Comparison of ENCODE assay signal across 22 mouse cellular contexts in the genomic region with DNA sequence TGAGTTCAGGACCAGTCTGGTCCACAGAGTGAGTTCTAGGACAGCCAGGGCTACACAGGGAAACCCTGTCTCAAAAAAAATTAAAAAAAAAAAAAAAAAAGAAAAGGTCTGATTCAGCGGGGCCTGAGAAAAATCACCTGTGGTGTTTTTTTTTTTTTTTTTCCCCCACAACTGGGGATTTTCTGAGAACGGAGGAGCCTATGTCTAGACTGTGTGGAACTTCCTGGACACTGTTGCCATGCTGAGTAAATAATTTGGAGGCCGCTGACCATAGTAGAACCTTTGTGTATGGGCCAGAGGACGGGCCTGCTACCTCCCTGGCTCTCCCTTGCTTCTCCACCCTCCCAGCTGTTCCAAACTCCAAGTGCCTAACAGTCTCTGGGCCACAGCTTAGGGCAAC. TPM values are rescaled to one million over a fixed set of nuclear protein-coding genes. Genes with fewer than 3 reads are reported as not detected.
DNase-seq lines count a peak whose midpoint lies in the region; ATAC-seq and TF ChIP-seq lines count a peak whose summit lies in the region.
"Had no signal": no experiment of that assay in that cellular context is flagged by ENCODE, and none has a peak within 500 bp of the region (broad histone marks: within the 10 kb centered on the region; RNA-seq: fewer than 3 reads in every experiment).

No protein-coding gene starts in this region.

- H3K9me3 ChIP-seq in heart, embryonic 10.5 days, result no peaks in the 10 kb centered on the region
- no peaks in the 10 kb centered on the region for H3K9me3 ChIP-seq in intestine, embryonic 14.5 days (ENCODE audit: control insufficient read depth, low read length)
- H3K9me3 ChIP-seq in intestine, embryonic 15.5 days, result no peaks in the 10 kb centered on the region
- H3K9me3 ChIP-seq in heart, postnatal 0 days (replicated peaks; ENCODE audit: control insufficient read depth, low read length), result no peaks in the 10 kb centered on the region
- H3K9me3 ChIP-seq: embryonic facial prominence, embryonic 13.5 days; hindbrain, embryonic 13.5 days; midbrain, embryonic 10.5 days had no signal

- no peaks in the 10 kb centered on the region for H3K27me3 ChIP-seq in heart, embryonic 10.5 days (ENCODE audit: insufficient read depth, poor library complexity, severe bottlenecking)
- H3K27me3 ChIP-seq in intestine, embryonic 14.5 days (replicated peaks; ENCODE audit: control insufficient read depth, insufficient read depth, low read length), result no peaks in the 10 kb centered on the region
- no peaks in the 10 kb centered on the region for H3K27me3 ChIP-seq in intestine, embryonic 15.5 days (replicated peaks)
- no peaks in the 10 kb centered on the region for H3K27me3 ChIP-seq in heart, postnatal 0 days (ENCODE audit: control insufficient read depth, insufficient read depth, low read length)
- H3K27me3 ChIP-seq: embryonic facial prominence, embryonic 13.5 days; hindbrain, embryonic 13.5 days had no signal

- peak overlapping the region; percentile 87 for H3K27ac ChIP-seq in heart, embryonic 10.5 days
- H3K27ac ChIP-seq in intestine, embryonic 14.5 days (ENCODE audit: low read depth), result no peak overlapping the region
- no peak overlapping the region for H3K27ac ChIP-seq in intestine, embryonic 15.5 days
- peak overlapping the region; percentile 73 for H3K27ac ChIP-seq in heart, postnatal 0 days (ENCODE audit: low read depth)
- H3K27ac ChIP-seq: embryonic facial prominence, embryonic 13.5 days; hindbrain, embryonic 13.5 days; kidney, postnatal 0 days; macrophage; midbrain, embryonic 10.5 days had no signal

- peaks cover 30% of the 10 kb centered on the region for H3K36me3 ChIP-seq in heart, embryonic 10.5 days
- peaks cover 7% of the 10 kb centered on the region for H3K36me3 ChIP-seq in intestine, embryonic 14.5 days (ENCODE audit: control insufficient read depth, insufficient read depth, low read length)
- H3K36me3 ChIP-seq in intestine, embryonic 15.5 days, result no peaks in the 10 kb centered on the region
- H3K36me3 ChIP-seq in heart, postnatal 0 days (replicated peaks; ENCODE audit: control insufficient read depth, insufficient read depth, low read length), result peaks cover 13% of the 10 kb centered on the region
- H3K36me3 ChIP-seq: embryonic facial prominence, embryonic 13.5 days; hindbrain, embryonic 13.5 days; midbrain, embryonic 10.5 days had no signal

- no peak for TF ChIP-seq CTCF in heart, postnatal 0 days (IDR thresholded peaks at IDR 0.05; ENCODE audit: low read depth)

- no peak for TF ChIP-seq EP300 in heart, postnatal 0 days (IDR thresholded peaks at IDR 0.05; ENCODE audit: low read depth)

- H3K9ac ChIP-seq in intestine, embryonic 14.5 days (ENCODE audit: low read length), result no peak overlapping the region
- no peak overlapping the region for H3K9ac ChIP-seq in intestine, embryonic 15.5 days
- no peak overlapping the region for H3K9ac ChIP-seq in heart, postnatal 0 days (replicated peaks; ENCODE audit: low read depth, low read length)
- H3K9ac ChIP-seq: embryonic facial prominence, embryonic 13.5 days; forebrain, postnatal 0 days; hindbrain, embryonic 13.5 days had no signal

- intact Hi-C loops in heart, postnatal 25 days (cut with DNase I), result loop anchor here (10.0 kb wide), 2 partner anchors 336 to 486 kb away; a partner anchor contains a TSS

- peaks cover 80% of the 10 kb centered on the region for H3K4me1 ChIP-seq in heart, embryonic 10.5 days
- no peaks in the 10 kb centered on the region for H3K4me1 ChIP-seq in intestine, embryonic 14.5 days (replicated peaks; ENCODE audit: control insufficient read depth, insufficient read depth, low read length)
- H3K4me1 ChIP-seq in intestine, embryonic 15.5 days (replicated peaks), result no peaks in the 10 kb centered on the region; the same call in 1 of the 2 replicates
- H3K4me1 ChIP-seq in heart, postnatal 0 days (ENCODE audit: control insufficient read depth, insufficient read depth), result peaks cover 48% of the 10 kb centered on the region
- H3K4me1 ChIP-seq: embryonic facial prominence, embryonic 13.5 days had no signal

- WGBS in heart, embryonic 10.5 days, result 48% methylated on average over 4 of the region's 4 CpGs
- 75% methylated on average over 4 of the region's 4 CpGs for WGBS in intestine, embryonic 14.5 days
- WGBS in intestine, embryonic 15.5 days, result 65% methylated on average over 4 of the region's 4 CpGs
- WGBS in heart, postnatal 0 days, result 37% methylated on average over 4 of the region's 4 CpGs

- ATAC-seq in intestine, embryonic 14.5 days (replicated peaks; ENCODE audit: low FRiP score, low TSS enrichment, low read depth), result 0 out of 2 replicates have a peak, but pooled peaks have one; percentile 26
- no peak; the same call in 1 of the 2 replicates for ATAC-seq in intestine, embryonic 15.5 days
- ATAC-seq in CD4-positive, CD25-positive, alpha-beta regulatory T cell, adult 4 months, result peak; percentile 57
- peak; percentile 47; the same call in 1 of the 2 replicates for ATAC-seq in heart, postnatal 0 days (ENCODE audit: insufficient read depth, low read depth)
- ATAC-seq: forebrain, postnatal 0 days had no signal

- no peak for DNase-seq in heart, embryonic 10.5 days (ENCODE audit: low spot score)
- no peak for DNase-seq in heart, postnatal 25 days (ENCODE audit: low spot score)
- DNase-seq in intestine, embryonic 14.5 days (ENCODE audit: low spot score), result no peak
- DNase-seq in heart, postnatal 0 days (ENCODE audit: low spot score), result peak; percentile 51
- no peak for DNase-seq in urinary bladder, postnatal 25 days (ENCODE audit: low spot score)
- no peak for DNase-seq in cerebellum, adult 18-20 months
- DNase-seq: adrenal gland, postnatal 10 days; cerebellum, postnatal 10 days; forebrain, postnatal 0 days; kidney, adult 11 months; liver; right cerebral cortex, postnatal 14 days; spleen, adult 18-20 months; thymus, adult 2 months had no signal

- H3K4me2 ChIP-seq in intestine, embryonic 14.5 days (ENCODE audit: low read length), result no peak overlapping the region
- no peak overlapping the region for H3K4me2 ChIP-seq in intestine, embryonic 15.5 days (replicated peaks)
- H3K4me2 ChIP-seq in heart, postnatal 0 days (ENCODE audit: low read depth, low read length), result no peak overlapping the region
- H3K4me2 ChIP-seq: embryonic facial prominence, embryonic 13.5 days; hindbrain, embryonic 13.5 days had no signal

- no peak overlapping the region for H3K4me3 ChIP-seq in heart, embryonic 10.5 days
- no peak overlapping the region for H3K4me3 ChIP-seq in intestine, embryonic 14.5 days (ENCODE audit: low read depth, low read length)
- no peak overlapping the region for H3K4me3 ChIP-seq in intestine, embryonic 15.5 days (replicated peaks)
- H3K4me3 ChIP-seq in heart, postnatal 0 days (ENCODE audit: low read depth, low read length), result no peak overlapping the region
- H3K4me3 ChIP-seq: embryonic facial prominence, embryonic 13.5 days; hindbrain, embryonic 13.5 days; midbrain, embryonic 10.5 days had no signal

RNA-seq across cellular contexts. Expression of a gene that starts 34.6 kb away (rescaled TPM):
- 138 and 170 TPM in 2 replicates for polyA plus RNA-seq in heart, embryonic 10.5 days (2016; fragmentation: Nextera tagmentation; extraction: Ambion mirVana)
- 10 to 100 TPM; 20.8 to 20.9 TPM for total RNA-seq in heart, postnatal 25 days (2021)
- 172 and 187 TPM in 2 replicates for polyA plus RNA-seq in intestine, embryonic 14.5 days (2014; fragmentation: Nextera tagmentation; extraction: Ambion mirVana)
- 129 and 130 TPM in 2 replicates for polyA plus RNA-seq in intestine, embryonic 15.5 days (2015; fragmentation: Nextera tagmentation; extraction: Ambion mirVana)
- polyA plus RNA-seq in CD4-positive, CD25-positive, alpha-beta regulatory T cell, adult 4 months (2017; shearing (Covaris generic)), result under 1 TPM; 0.15 to 0.92 TPM
- 16.6 and 17.9 TPM in 2 replicates for total RNA-seq in heart, postnatal 0 days (2014; rRNA removed; ENCODE audit: low replicate concordance)
- 57.1 and 57.5 TPM in 2 replicates for polyA plus RNA-seq in heart, postnatal 0 days (2015; fragmentation: Nextera tagmentation; extraction: Ambion mirVana)
- total RNA-seq: neutrophil, adult 5-6 weeks had no signal

RNA-seq across cellular contexts. Expression of a gene that starts 40.7 kb away (rescaled TPM):
- 100 and 130 TPM in 2 replicates for polyA plus RNA-seq in heart, embryonic 10.5 days (2016; fragmentation: Nextera tagmentation; extraction: Ambion mirVana)
- total RNA-seq in heart, postnatal 25 days (2021), result 10 to 100 TPM; 79.6 to 81.5 TPM
- polyA plus RNA-seq in intestine, embryonic 14.5 days (2014; fragmentation: Nextera tagmentation; extraction: Ambion mirVana), result 29.1 and 31.4 TPM in 2 replicates
- polyA plus RNA-seq in intestine, embryonic 15.5 days (2015; fragmentation: Nextera tagmentation; extraction: Ambion mirVana), result 32.7 and 33.8 TPM in 2 replicates
- polyA plus RNA-seq in CD4-positive, CD25-positive, alpha-beta regulatory T cell, adult 4 months (2017; shearing (Covaris generic)), result 100 to 1,000 TPM; 114 to 159 TPM
- total RNA-seq in heart, postnatal 0 days (2014; rRNA removed; ENCODE audit: low replicate concordance), result 88.6 and 94.0 TPM in 2 replicates
- polyA plus RNA-seq in heart, postnatal 0 days (2015; fragmentation: Nextera tagmentation; extraction: Ambion mirVana), result 103 and 116 TPM in 2 replicates

Comparison
In these comparisons a context has a peak if more than half of its experiments do, and no peak if none do; other contexts are left out.
1. H3K27ac ChIP-seq: peak in heart, embryonic 10.5 days (single experiment) and heart, postnatal 0 days (single experiment); none in intestine, embryonic 14.5 days (single experiment) and intestine, embryonic 15.5 days (single experiment).
2. RNA of a gene that starts 34.6 kb away (polyA plus RNA-seq): 172 to 187 TPM in intestine, embryonic 14.5 days, 138 to 170 TPM in heart, embryonic 10.5 days, 129 to 130 TPM in intestine, embryonic 15.5 days and 57.1 to 57.5 TPM in heart, postnatal 0 days; 0.15 to 0.92 TPM in CD4-positive, CD25-positive, alpha-beta regulatory T cell, adult 4 months; every median in the first group is over 10 times any median in the second.